Mouse (Mus musculus) megakaryocyte, embryonic 14.5 days (primary cell): ENCODE measurements around the gene Plin4. TPM values are rescaled to one million over a fixed set of nuclear protein-coding genes. Genes with fewer than 3 reads are reported as not detected.

Experiments used
- H3K27me3 ChIP-seq: replicated peaks from 2 replicates; pipeline ENCODE3; 2012; ENCODE audit warnings: inconsistent platforms
- H3K36me3 ChIP-seq: replicated peaks from 2 replicates; pipeline ENCODE3; 2012; ENCODE audit warnings: low read length, inconsistent platforms, mixed read lengths
- H3K4me1 ChIP-seq: 2 replicates; pipeline ENCODE4 v1.6.1; 2012; ENCODE audit warnings: inconsistent platforms
- H3K4me3 ChIP-seq: replicated peaks from 2 replicates; pipeline ENCODE3; 2012; ENCODE audit warnings: moderate library complexity, mild to moderate bottlenecking, inconsistent platforms
- H3K9me3 ChIP-seq: 2 replicates; pipeline ENCODE4 v1.6.1; 2012; ENCODE audit warnings: inconsistent platforms
- FLI1 ChIP-seq: IDR thresholded peaks from 2 replicates; pipeline ENCODE4 v1.6.1; 2012; ENCODE audit warnings: low read length, inconsistent platforms, mixed read lengths
- GATA1 ChIP-seq: IDR thresholded peaks from 3 replicates; pipeline ENCODE4 v1.6.1; 2012; ENCODE audit warnings: mixed read lengths, low read length, inconsistent platforms, borderline replicate concordance
- polyA plus RNA-seq: library from polyadenylated mRNA; stranded (reverse); fragments of >175 nt; gene quantifications from 2 replicates; pipeline ENCODE4 v1.2.3, GENCODE M21; 2012; ENCODE audit warnings: low replicate concordance; ENCODE audit not compliant: insufficient read depth

Plin4 gene
- polyA plus RNA-seq, 1 experiment: not detected

DNA sequence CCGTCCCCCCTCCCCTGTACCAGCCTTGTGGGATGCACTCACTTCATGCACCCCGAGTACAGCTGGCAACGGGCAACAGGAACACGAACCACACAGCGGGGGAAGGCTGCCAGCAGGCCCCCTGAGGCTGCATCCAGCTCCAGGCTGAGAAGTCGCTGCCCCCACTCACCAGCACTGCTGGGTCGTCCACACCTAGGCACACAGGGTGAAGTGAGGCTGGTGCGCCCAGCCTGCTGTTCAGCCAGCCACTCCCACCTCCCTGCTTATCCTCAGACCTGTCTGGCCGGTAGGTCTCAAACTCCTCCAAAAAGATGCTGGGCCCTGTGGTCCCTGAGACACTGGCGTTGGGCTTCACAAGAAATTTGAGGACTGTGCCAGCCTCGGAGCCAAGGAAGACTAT is 16.6 kb upstream of the Plin4 start:
- peaks cover 15% of the 10 kb centered on the region for H3K27me3 ChIP-seq
- peaks cover 21% of the 10 kb centered on the region for H3K9me3 ChIP-seq
- peaks cover 17% of the 10 kb centered on the region for H3K4me1 ChIP-seq
- no peak for TF ChIP-seq GATA1
- TF ChIP-seq FLI1: no peak
- H3K4me3 ChIP-seq: no peak overlapping the region
- peaks cover 87% of the 10 kb centered on the region for H3K36me3 ChIP-seq

DNA sequence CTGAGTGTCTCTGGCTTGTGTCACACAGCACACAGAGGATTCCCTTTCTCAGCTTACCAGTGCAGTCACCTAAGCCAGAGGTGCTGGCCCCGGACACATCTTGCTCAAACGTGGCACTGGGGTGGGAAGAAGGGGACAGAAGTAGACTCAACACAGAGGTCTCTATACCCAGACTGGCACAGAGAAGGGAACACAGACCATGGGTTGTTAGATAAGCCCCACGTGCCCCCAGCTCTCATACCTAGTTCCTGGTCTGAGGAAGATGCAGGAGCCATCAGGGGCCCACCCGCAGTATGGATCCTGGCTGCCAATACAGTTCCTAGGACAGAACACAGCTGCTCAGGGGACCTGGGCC is 15.7 kb upstream of the Plin4 start:
- Histone ChIP-seq H3K9me3 (peaks cover 21% of the 10 kb centered on the region), H3K4me1 (peaks cover 22% of the 10 kb centered on the region), H3K4me3 (no peak overlapping the region), H3K27me3 (peaks cover 25% of the 10 kb centered on the region), H3K36me3 (peaks cover 77% of the 10 kb centered on the region)
- no peak for TF ChIP-seq FLI1
- TF ChIP-seq GATA1: no peak

DNA sequence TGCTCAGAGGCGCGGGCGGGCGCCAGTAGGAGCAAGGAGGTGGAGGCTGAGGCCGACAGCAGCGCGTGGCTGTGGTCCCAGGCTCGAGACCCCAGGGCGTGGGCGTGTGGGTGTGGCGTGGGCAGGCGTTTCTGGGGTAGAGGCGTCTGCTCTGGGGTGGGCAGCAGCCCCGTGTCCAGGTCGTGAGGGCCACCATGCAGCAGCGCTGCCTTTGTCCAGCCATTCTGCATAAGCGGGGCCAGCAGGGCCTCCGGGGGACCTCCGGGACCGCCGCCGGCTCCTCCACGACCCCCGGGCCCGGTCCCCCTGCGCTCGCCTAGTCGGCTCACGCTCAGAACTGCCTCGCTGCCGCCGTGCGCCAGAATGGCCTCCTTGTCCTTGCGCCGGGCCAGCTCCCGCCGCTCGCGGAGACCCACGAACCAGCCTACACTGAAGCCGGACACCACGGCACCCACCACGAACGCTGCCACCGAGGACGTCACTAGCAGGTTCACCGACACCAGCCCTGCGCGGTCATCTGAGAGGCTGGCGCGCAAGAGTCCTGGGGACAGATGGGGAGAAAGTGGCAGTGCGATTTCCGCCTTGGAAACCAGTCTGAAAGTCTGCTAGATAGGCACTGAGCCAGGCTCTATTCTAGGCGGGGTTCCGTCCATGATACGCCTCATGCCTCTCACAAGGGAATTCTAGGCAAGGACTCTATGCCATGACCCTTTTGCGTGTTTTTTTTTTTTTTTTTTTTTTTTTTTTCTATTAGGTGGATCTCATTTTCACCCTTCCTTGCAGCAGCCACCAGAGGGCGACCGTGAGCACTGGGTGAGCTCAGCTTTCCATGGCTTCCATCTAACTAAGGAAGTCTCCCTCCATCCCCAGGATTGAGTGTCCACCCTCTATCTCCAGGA is 15.0 kb upstream of the Plin4 start:
- H3K4me1 ChIP-seq: peaks cover 29% of the 10 kb centered on the region
- H3K4me3 ChIP-seq: no peak overlapping the region
- peaks cover 31% of the 10 kb centered on the region for H3K27me3 ChIP-seq
- H3K9me3 ChIP-seq: peaks cover 21% of the 10 kb centered on the region
- TF ChIP-seq GATA1 (no peak), FLI1 (no peak)
- H3K36me3 ChIP-seq: peaks cover 71% of the 10 kb centered on the region

DNA sequence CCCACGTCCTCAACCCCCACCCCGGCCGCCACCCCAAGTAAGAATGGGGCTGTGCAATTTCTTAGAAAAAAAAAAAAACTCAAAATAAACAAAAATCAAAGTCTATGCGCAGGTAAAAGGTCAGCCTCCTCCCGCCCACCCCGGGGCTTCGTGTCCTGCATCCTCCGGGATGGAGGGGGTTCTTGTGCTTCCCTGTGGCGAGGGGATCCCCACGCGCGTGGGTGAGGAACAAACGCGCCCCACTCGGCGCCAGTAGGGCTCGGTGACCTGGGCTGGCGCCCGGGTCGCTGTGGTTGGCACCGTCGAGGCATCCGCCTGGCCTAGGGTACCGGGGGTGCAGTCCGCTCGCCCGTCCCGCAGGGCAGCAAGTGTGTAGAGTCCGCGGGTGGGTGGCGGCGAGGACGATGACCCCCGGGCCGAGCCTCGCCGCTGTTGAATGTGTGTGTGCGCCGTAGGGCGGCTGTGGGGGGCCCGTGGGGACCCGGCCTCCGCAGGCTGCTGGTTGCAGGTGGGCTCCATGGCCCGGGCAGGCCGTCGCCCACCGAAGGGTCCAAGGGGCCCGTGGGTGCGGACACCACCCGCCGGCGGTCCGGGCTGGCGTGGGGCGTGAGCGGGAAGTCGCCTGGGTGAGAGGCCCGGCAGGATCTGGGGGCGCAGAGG is 14.2 kb upstream of the Plin4 start:
- peaks cover 38% of the 10 kb centered on the region for H3K27me3 ChIP-seq
- H3K36me3 ChIP-seq: peaks cover 63% of the 10 kb centered on the region
- peaks cover 21% of the 10 kb centered on the region for H3K9me3 ChIP-seq
- H3K4me3 ChIP-seq: no peak overlapping the region
- TF ChIP-seq FLI1 (no peak), GATA1 (no peak)
- peaks cover 37% of the 10 kb centered on the region for H3K4me1 ChIP-seq

DNA sequence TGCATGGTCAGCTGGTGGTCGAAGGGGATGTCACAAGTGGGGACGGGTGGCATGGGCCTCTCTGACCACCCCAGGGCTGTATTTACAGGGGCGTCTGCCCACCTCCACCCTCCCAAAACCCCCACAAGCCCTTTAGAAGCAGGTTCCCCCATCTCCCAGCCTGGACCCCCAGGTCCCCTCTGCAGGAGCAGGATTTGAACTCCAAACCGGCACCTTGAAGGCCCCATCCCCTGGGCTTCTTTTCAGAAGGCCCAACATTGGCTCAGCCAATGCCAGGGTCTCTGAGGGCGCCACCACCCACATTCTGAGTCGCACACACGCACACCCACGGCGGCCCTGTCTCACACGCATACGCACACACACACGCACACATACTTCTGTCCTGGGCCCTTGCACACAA is 13.6 kb upstream of the Plin4 start:
- TF ChIP-seq FLI1 (no peak), GATA1 (no peak)
- Histone ChIP-seq H3K9me3 (peaks cover 21% of the 10 kb centered on the region), H3K27me3 (peaks cover 44% of the 10 kb centered on the region), H3K4me3 (peak overlapping the region; percentile 10), H3K4me1 (peaks cover 39% of the 10 kb centered on the region), H3K36me3 (peaks cover 56% of the 10 kb centered on the region)

DNA sequence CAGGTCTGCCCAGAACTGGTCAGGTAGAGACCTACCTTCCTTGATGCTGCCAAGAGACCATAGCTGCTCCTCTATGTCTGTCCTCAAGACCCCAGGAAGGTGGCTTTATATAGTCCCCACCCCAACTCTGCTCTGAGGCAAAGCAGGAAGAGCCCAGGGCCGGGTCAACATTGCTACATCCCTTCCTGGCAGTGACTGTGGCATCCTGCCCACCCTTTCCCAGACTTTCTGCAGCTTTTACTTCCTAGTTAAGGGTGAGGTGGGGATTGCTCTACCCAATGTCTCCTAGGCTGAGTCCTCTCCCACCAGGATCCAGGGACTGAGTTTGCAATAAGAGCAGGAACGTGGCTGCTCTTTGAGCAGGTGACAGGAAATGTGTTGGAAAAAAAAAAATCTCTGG is 12.2 kb upstream of the Plin4 start, which contains the start of gene Lrg1:
TSS of gene Lrg1 (minus strand) at position 176 of the 400 bp plus-strand sequence.
- Histone ChIP-seq H3K27me3 (peaks cover 53% of the 10 kb centered on the region), H3K36me3 (peaks cover 43% of the 10 kb centered on the region), H3K9me3 (peaks cover 21% of the 10 kb centered on the region), H3K4me1 (peaks cover 48% of the 10 kb centered on the region), H3K4me3 (peak within 1 kb of the TSS; percentile 83)
- TF ChIP-seq GATA1 (no peak), FLI1 (no peak)

DNA sequence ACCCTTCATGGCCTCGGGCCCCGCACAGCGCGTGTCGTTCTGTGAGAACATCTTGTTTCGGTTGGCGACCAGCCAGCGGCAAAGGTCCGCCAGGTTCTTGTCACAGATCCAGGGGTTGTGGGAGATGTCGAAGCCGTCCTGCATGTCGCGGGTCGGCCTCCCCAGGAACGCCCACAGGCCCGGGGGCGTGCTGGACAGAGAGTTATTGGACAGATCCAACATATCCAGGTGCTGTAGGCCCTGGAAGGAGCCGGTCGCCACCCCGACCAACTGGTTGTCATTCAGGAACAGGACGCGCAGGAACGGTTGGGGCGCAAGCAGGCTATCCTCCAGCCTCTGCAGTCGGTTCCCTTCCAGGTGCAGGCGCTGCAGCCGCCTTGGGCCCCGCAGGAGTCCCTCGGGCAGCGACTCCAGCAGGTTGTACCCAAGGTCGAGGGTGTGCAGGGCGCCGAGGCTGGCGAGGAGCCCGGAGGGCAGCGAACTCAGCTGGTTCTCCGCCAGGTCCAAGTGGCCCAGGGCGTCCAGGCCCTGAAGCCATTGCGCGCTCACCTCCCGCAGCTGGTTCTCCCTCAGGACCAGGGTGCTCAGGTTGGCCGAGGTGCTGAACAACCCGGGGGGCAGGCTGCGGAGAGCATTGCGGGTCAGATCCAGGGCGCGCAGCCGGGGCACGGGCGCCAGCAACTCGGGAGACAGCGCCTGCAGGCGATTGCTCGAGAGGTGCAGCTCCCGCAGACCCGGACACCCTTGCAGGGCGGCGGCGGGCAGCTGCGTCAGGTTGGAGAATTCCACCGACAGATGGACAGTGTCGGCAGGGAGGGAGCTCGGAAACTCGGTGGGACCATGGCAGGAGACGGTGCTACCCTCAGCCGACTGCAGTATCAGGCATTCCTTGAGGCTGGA is 10.6 kb upstream of the Plin4 start:
- TF ChIP-seq FLI1 (no peak), GATA1 (no peak)
- peaks cover 51% of the 10 kb centered on the region for H3K4me1 ChIP-seq
- peak overlapping the region; percentile 83 for H3K4me3 ChIP-seq
- H3K27me3 ChIP-seq: peaks cover 68% of the 10 kb centered on the region
- H3K36me3 ChIP-seq: peaks cover 29% of the 10 kb centered on the region
- H3K9me3 ChIP-seq: peaks cover 21% of the 10 kb centered on the region

DNA sequence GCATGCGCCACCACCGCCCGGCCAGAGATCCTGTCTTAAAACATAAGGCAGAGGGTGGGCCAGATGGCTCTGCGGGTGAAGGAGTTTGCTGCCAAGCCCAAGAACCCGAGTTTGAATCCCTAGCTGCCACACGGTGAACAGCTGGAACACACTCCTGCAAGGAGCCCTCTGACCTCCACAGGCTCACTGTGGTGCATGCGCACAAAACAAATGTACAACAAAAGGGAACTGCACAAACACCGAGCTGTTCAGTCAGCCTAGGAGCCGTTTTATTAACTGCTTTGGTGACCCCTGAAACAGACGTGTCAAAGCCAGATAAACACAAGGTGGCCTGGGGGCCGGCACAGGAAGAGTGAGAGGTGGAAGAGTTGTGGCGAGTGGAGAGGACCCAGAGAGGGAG is 9.8 kb upstream of the Plin4 start:
- peak overlapping the region; percentile 83 for H3K4me3 ChIP-seq
- TF ChIP-seq FLI1 (no peak), GATA1 (no peak)
- peaks cover 21% of the 10 kb centered on the region for H3K9me3 ChIP-seq
- peaks cover 59% of the 10 kb centered on the region for H3K4me1 ChIP-seq
- peaks cover 22% of the 10 kb centered on the region for H3K36me3 ChIP-seq
- peaks cover 72% of the 10 kb centered on the region for H3K27me3 ChIP-seq

DNA sequence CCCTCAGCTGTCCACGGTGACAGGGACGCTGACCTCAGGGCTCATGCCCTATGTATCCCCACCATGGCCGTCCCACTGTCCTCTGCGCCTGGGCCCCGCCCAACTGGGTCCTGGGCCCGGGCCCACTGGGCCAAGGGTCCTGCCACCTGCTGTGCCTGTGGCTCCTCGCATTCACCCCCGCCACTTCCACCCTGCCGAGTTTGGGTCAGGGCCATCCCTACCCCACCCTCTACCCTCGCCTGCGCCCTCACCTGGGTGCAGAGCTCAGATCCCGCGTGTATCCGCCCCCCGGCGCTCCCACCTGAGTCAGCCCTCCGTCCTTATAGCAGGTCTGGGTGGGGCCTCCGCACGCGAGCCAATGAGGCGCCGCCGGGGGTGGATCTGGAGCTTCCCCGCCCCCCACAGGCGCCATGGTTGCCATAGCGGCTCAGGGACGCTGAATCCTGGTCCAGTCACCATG is 7.7 kb upstream of the Plin4 start, which contains the start of gene Plin5:
TSS of gene Plin5 (minus strand) at position 346 of the 460 bp plus-strand sequence.
- Histone ChIP-seq H3K9me3 (peaks cover 7% of the 10 kb centered on the region), H3K27me3 (peaks cover 67% of the 10 kb centered on the region), H3K36me3 (peaks cover 9% of the 10 kb centered on the region), H3K4me1 (peaks cover 76% of the 10 kb centered on the region), H3K4me3 (peak within 1 kb of the TSS; percentile 86)
- TF ChIP-seq FLI1: no peak
- TF ChIP-seq GATA1: no peak
